Mouse (Mus musculus): Measurements from ENCODE around the gene Rbp7. TPM values are rescaled to one million over a fixed set of nuclear protein-coding genes. Genes with fewer than 3 reads are reported as not detected.

The Rbp7 gene
- total and polyA plus RNA-seq, 3 experiments = not detected

- Histone ChIP-seq H3K9me3 (replicated peaks; ENCODE audit: low read length) (no peaks in the 10 kb centered on the region), H3K4me2 (ENCODE audit: insufficient read depth, low read depth, poor library complexity, severe bottlenecking) (peak overlapping the region; percentile 29), H3K4me3 (replicated peaks in 1 of 3; ENCODE audit: low read depth in 2 of 3, low read length in 2 of 3, poor library complexity in 1 of 3) (no peak overlapping the region), H3K4me1 (ENCODE audit: control insufficient read depth in 1 of 2, insufficient read depth in 2 of 2) (peaks cover 37 to 74% of the 10 kb centered on the region in 2 experiments), H3K27me3 (replicated peaks) (no peaks in the 10 kb centered on the region), H3K79me2 (replicated peaks; ENCODE audit: control insufficient read depth, extremely low read depth, insufficient read depth, poor library complexity, severe bottlenecking) (peaks cover 31% of the 10 kb centered on the region), H3K27ac (ENCODE audit: insufficient read depth, low read depth) (peak overlapping the region; percentile 55), H3K36me3 (replicated peaks in 1 of 2; ENCODE audit: control insufficient read depth in 1 of 2, insufficient read depth in 1 of 2, low read length in 1 of 2) (peaks cover 0 to 49% of the 10 kb centered on the region in 2 experiments), H3K9ac (ENCODE audit: insufficient read depth, low read depth) (no peak overlapping the region)
- no peak for DNase-seq (ENCODE audit: extremely low read depth)
- TF ChIP-seq HCFC1 (IDR thresholded peaks at IDR 0.05; ENCODE audit: low read depth, low read length) (no peak), CHD1 (IDR thresholded peaks at IDR 0.05; ENCODE audit: low read depth, low read length) (no peak; the same call in 1 of the 2 replicates), USF1 (IDR thresholded peaks at IDR 0.05; ENCODE audit: low read depth, low read length) (no peak), KAT2A (IDR thresholded peaks at IDR 0.05; ENCODE audit: insufficient replicate concordance, low read length) (no peak), SMC3 (IDR thresholded peaks at IDR 0.05; ENCODE audit: low read depth, low read length) (no peak)
- in situ Hi-C loops (cut with MboI; ENCODE audit: low pct_ligation_motif_present, low pct_unique_long_range_greater_than_20kb, low sequenced_read_pairs) = no loop called here
- dilution Hi-C loops (cut with MboI; ENCODE audit: extremely low pct_ligation_motif_present, extremely low pct_unique_long_range_greater_than_20kb, low sequenced_read_pairs) = no loop called here
These were observed 48.9 kb downstream of the Rbp7 start for GRCm38 (mm10) chr4:149405713-149406443.

- TF ChIP-seq MYC (IDR thresholded peaks at IDR 0.05; ENCODE audit: low read depth, low read length) = no peak
- TF ChIP-seq RCOR1 (conservative IDR thresholded peaks at IDR 0.05; ENCODE audit: low read depth, low read length) = no peak
- no peak for TF ChIP-seq SMC3 (IDR thresholded peaks at IDR 0.05; ENCODE audit: low read depth, low read length)
- no peak for TF ChIP-seq GABPA (IDR thresholded peaks at IDR 0.05; ENCODE audit: insufficient replicate concordance, low read depth, low read length)
- TF ChIP-seq USF1 (IDR thresholded peaks at IDR 0.05; ENCODE audit: low read depth, low read length) = no peak
- TF ChIP-seq SIN3A (IDR thresholded peaks at IDR 0.05; ENCODE audit: low read length) = no peak
- no peak for TF ChIP-seq NRF1 (IDR thresholded peaks at IDR 0.05; ENCODE audit: low read depth, low read length)
- TF ChIP-seq ELF1 (IDR thresholded peaks at IDR 0.05; ENCODE audit: low read depth, low read length) = no peak
- no peak for TF ChIP-seq EP300 (IDR thresholded peaks at IDR 0.05; ENCODE audit: low read length)
- no peak for TF ChIP-seq CTCF (conservative IDR thresholded peaks at IDR 0.05 in 1 of 2, IDR thresholded peaks at IDR 0.05 in 1 of 2; ENCODE audit: low read depth in 2 of 2, low read length in 2 of 2)
- TF ChIP-seq POLR2AphosphoS2 (IDR thresholded peaks at IDR 0.05; ENCODE audit: low read depth, low read length) = no peak
- no peak for TF ChIP-seq NELFE (IDR thresholded peaks at IDR 0.05; ENCODE audit: low read depth, low read length)
- TF ChIP-seq USF2 (conservative IDR thresholded peaks at IDR 0.05; ENCODE audit: low read depth, low read length) = no peak
- Histone ChIP-seq H3K27ac (ENCODE audit: insufficient read depth, low read depth) (no peak overlapping the region), H3K4me1 (ENCODE audit: control insufficient read depth in 1 of 2, insufficient read depth in 2 of 2) (peaks cover 42 to 81% of the 10 kb centered on the region in 2 experiments), H3K9me3 (replicated peaks; ENCODE audit: low read length) (no peaks in the 10 kb centered on the region), H3K4me3 (replicated peaks in 1 of 3; ENCODE audit: low read depth in 2 of 3, low read length in 2 of 3, poor library complexity in 1 of 3) (no peak overlapping the region), H3K27me3 (replicated peaks) (no peaks in the 10 kb centered on the region), H3K4me2 (ENCODE audit: insufficient read depth, low read depth, poor library complexity, severe bottlenecking) (no peak overlapping the region), H3K36me3 (replicated peaks in 1 of 2; ENCODE audit: control insufficient read depth in 1 of 2, insufficient read depth in 1 of 2, low read length in 1 of 2) (peaks cover 0 to 43% of the 10 kb centered on the region in 2 experiments), H3K9ac (ENCODE audit: insufficient read depth, low read depth) (no peak overlapping the region), H3K79me2 (replicated peaks; ENCODE audit: control insufficient read depth, extremely low read depth, insufficient read depth, poor library complexity, severe bottlenecking) (peaks cover 39% of the 10 kb centered on the region)
- dilution Hi-C loops (cut with MboI; ENCODE audit: extremely low pct_ligation_motif_present, extremely low pct_unique_long_range_greater_than_20kb, low sequenced_read_pairs) (no loop called here), in situ Hi-C loops (cut with MboI; ENCODE audit: low pct_ligation_motif_present, low pct_unique_long_range_greater_than_20kb, low sequenced_read_pairs) (no loop called here)
- DNase-seq (ENCODE audit: extremely low read depth) = no peak
These were observed 49.9 kb downstream of the Rbp7 start for GRCm38 (mm10) chr4:149404640-149405465.

Measured in CH12.LX (cell line).